Mouse (Mus musculus) liver, embryonic 14.5 days (tissue): Measurements from ENCODE around the gene Tnip3. TPM values are rescaled to one million over a fixed set of nuclear protein-coding genes. Genes with fewer than 3 reads are reported as not detected.

Source experiments
- ATAC-seq: fragments of 200-750 bp; cut with Nextera tagmentation; 2 replicates; pipeline ENCODE4 v1.8.0; 2017; ENCODE audit warnings: moderate number of reproducible peaks, mild to moderate bottlenecking, moderate library complexity; ENCODE audit not compliant: insufficient read depth
- DNase-seq, 3 experiments: peaks; one replicate each; pipeline ENCODE4 v3.0.0-alpha.2; 2012 to 2013; ENCODE audit warnings: low read depth in 3 of 3, low spot score in 3 of 3
- H3K27ac ChIP-seq: fragments of 300-500 bp; sonication (generic); 2 replicates; pipeline ENCODE4 v1.5.1; 2014; ENCODE audit warnings: moderate library complexity, mild to moderate bottlenecking, control low read depth, inconsistent platforms
- H3K27me3 ChIP-seq: fragments of 300-500 bp; sonication (generic); 2 replicates; pipeline ENCODE4 v1.6.1; 2014; ENCODE audit warnings: mild to moderate bottlenecking, low read length, moderate library complexity; ENCODE audit not compliant: control insufficient read depth, insufficient read depth
- H3K36me3 ChIP-seq: fragments of 300-500 bp; sonication (generic); replicated peaks from 2 replicates; pipeline ENCODE4 v1.6.1; 2014; ENCODE audit warnings: low read depth; ENCODE audit not compliant: control insufficient read depth, insufficient read depth
- H3K4me1 ChIP-seq, 2 experiments: fragments of 200-500 bp in 1 of 2; fragments of 300-500 bp in 1 of 2; sonication (generic) in 1 of 2; replicated peaks; 2 replicates each; pipeline ENCODE4 v1.6.1; 2012 to 2014; ENCODE audit warnings: antibody characterized with exemption in 1 of 2, inconsistent platforms in 1 of 2, low read length in 1 of 2; ENCODE audit not compliant: control insufficient read depth in 2 of 2, insufficient read depth in 2 of 2
- H3K4me2 ChIP-seq: fragments of 300-500 bp; sonication (generic); 2 replicates; pipeline ENCODE4 v1.6.1; 2014; ENCODE audit warnings: low read depth, mild to moderate bottlenecking, control low read depth, moderate library complexity
- H3K4me3 ChIP-seq, 2 experiments: fragments of 200-500 bp in 1 of 2; fragments of 300-500 bp in 1 of 2; sonication (generic) in 1 of 2; 2 replicates each; pipeline ENCODE4 v1.5.1; 2012 to 2014; ENCODE audit warnings: low read depth in 2 of 2, low read length in 2 of 2, mild to moderate bottlenecking in 2 of 2, control low read depth in 1 of 2, inconsistent platforms in 1 of 2, moderate library complexity in 1 of 2; ENCODE audit not compliant: insufficient read depth in 1 of 2
- H3K9ac ChIP-seq: fragments of 300-500 bp; sonication (generic); replicated peaks from 2 replicates; pipeline ENCODE4 v1.6.1; 2014; ENCODE audit warnings: mild to moderate bottlenecking, control low read depth, moderate library complexity
- H3K9me3 ChIP-seq: fragments of 300-500 bp; sonication (generic); 2 replicates; pipeline ENCODE4 v1.6.1; 2016; ENCODE audit warnings: low read length, mixed read lengths; ENCODE audit not compliant: control insufficient read depth
- CTCF ChIP-seq: IDR thresholded peaks from 2 replicates; pipeline ENCODE4 v1.5.1; 2016; ENCODE audit warnings: antibody characterized with exemption, low read depth, control low read depth
- EP300 ChIP-seq: IDR thresholded peaks from 2 replicates; pipeline ENCODE4 v1.6.1; 2016; ENCODE audit warnings: antibody characterized with exemption, low read depth
- whole genome bisulfite sequencing: fragments of 180-500 bp; shearing (Covaris S2); extraction: QIAGEN DNeasy Blood & Tissue Kit; methylation state at CpG from one replicate; pipeline ENCODE4 v1.1.7; 2014; ENCODE audit not compliant: insufficient replicate concordance; 5-methylcytosine and 5-hydroxymethylcytosine counted together
- polyA plus RNA-seq, 2 experiments: library from polyadenylated mRNA; depleted of rRNA in 1 of 2; stranded (reverse) in 1 of 2; unstranded in 1 of 2; fragments of >200 nt; fragmentation: Nextera tagmentation in 1 of 2; extraction: Ambion mirVana in 1 of 2; gene quantifications; 2 replicates each; pipeline versions ENCODE4 v1.2.1 to v1.2.3; 2012 to 2014

The Tnip3 gene
- polyA plus RNA-seq, 2 experiments = 0.17 TPM; not detected in 1

DNA sequence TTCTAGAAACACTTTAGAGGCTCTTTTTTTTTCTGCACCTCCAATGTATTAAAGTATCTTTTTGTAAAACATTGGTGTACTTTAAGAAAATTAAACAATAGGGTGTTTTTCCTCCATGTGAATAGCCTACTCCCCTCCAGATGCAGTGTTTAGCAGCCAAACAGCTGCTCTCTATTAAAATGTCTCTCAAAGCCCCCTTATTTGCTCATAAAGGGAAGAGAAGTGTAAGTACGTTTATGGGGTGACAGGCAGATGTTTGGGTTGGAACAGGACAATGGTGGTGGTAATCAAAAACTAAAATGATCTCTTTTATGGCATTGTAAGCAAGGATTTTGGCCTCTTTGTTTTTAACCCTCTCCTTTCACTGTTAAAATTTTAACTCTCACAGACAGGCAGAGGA lies 17.8 kb downstream of the Tnip3 start:
- H3K36me3 ChIP-seq = no peaks in the 10 kb centered on the region
- no peak overlapping the region for H3K27ac ChIP-seq
- ATAC-seq (no peak), DNase-seq (no peak)
- H3K4me2 ChIP-seq = no peak overlapping the region
- 42% methylated on average over 1 of the region's 1 CpGs for WGBS
- no peak overlapping the region for H3K4me3 ChIP-seq
- H3K9me3 ChIP-seq = no peaks in the 10 kb centered on the region
- no peaks in the 10 kb centered on the region for H3K27me3 ChIP-seq
- no peak overlapping the region for H3K9ac ChIP-seq
- no peaks in the 10 kb centered on the region for H3K4me1 ChIP-seq
- TF ChIP-seq CTCF = no peak

GRCm38 (mm10) chr6:65563887-65564656 lies 39.0 kb downstream of the Tnip3 start:
- 30% methylated on average over 3 of the region's 3 CpGs for WGBS
- Histone ChIP-seq H3K9ac (no peak overlapping the region), H3K4me3 (no peak overlapping the region), H3K27ac (no peak overlapping the region), H3K4me2 (no peak overlapping the region), H3K36me3 (no peaks in the 10 kb centered on the region), H3K9me3 (no peaks in the 10 kb centered on the region), H3K4me1 (no peaks in the 10 kb centered on the region), H3K27me3 (no peaks in the 10 kb centered on the region)
- ATAC-seq (no peak), DNase-seq (no peak)
- TF ChIP-seq CTCF (no peak), EP300 (no peak)

DNA sequence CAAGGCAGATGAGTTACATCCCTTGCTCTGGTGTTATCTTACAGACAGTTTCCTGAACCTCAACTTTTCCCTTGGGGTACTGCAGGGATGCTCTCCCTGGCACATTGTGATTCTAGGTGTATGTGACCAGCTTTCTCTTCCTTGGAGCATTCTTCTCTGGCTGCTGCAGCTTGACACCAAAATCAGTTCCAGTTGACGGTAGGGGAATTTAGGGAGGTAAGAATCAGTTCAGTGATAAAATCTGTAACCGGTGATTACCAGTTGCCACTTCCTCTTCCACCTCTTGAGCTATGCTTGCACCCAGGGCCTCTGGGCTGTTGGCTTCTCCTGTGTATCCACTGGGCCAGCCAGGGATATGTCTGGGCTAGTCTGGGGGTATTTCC lies 39.5 kb downstream of the Tnip3 start:
- Histone ChIP-seq H3K4me2 (no peak overlapping the region), H3K36me3 (no peaks in the 10 kb centered on the region), H3K9me3 (no peaks in the 10 kb centered on the region), H3K9ac (no peak overlapping the region), H3K4me1 (no peaks in the 10 kb centered on the region), H3K27me3 (no peaks in the 10 kb centered on the region), H3K27ac (no peak overlapping the region), H3K4me3 (no peak overlapping the region)
- ATAC-seq = no peak
- 8% methylated on average over 2 of the region's 2 CpGs for WGBS
- DNase-seq = no peak
- TF ChIP-seq CTCF (no peak), EP300 (no peak)

- H3K4me1 ChIP-seq = no peaks in the 10 kb centered on the region
- no peak overlapping the region for H3K4me2 ChIP-seq
- H3K9ac ChIP-seq = no peak overlapping the region
- no peaks in the 10 kb centered on the region for H3K27me3 ChIP-seq
- ATAC-seq = no peak
- TF ChIP-seq CTCF (peak; percentile 46), EP300 (no peak)
- WGBS = 29% methylated on average over 8 of the region's 8 CpGs
- DNase-seq = no peak
- H3K27ac ChIP-seq = no peak overlapping the region
- no peaks in the 10 kb centered on the region for H3K9me3 ChIP-seq
- no peaks in the 10 kb centered on the region for H3K36me3 ChIP-seq
- H3K4me3 ChIP-seq = no peak overlapping the region
These were observed 44.6 kb downstream of the Tnip3 start for GRCm38 (mm10) chr6:65569741-65570140.

DNA sequence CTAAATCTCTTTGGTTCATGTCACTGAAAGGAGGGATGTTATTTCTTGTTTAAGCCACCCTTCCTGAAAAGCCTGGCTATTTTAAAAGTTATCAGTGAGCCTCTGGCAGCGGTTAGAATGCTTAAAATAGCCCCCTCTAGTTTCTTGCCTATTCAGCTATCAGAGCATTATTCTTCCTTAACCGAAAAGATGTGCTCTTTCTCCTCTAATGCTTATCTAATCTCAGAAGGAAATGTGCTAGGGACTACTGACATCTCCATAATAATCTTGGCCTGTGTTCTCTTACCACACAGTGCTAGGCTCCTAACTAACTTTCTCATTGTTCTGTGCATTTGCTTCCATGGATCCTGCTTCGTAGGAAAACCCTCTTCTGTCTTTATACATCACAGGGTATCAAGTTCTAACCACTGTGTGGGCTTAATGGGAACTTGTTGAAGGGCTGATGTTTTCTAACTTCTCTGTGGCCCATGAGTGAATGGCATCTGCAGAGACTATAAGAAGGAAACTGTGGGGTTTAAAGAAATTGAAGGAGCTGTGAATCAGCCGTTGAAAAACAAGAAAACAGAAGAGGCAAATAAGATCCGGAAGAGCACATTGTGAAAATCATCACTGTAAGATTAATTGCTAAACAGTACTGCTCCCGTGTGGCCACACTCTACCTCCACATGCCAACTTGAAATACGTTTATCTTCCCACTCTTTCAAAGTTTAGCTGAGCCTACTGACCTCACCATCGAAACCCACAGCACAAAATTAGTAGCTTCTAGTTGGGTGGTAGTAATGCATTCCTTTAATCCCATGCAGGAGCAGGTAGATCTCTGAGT lies 53.2 kb downstream of the Tnip3 start:
- H3K4me2 ChIP-seq = no peak overlapping the region
- TF ChIP-seq EP300 = peak; percentile 37
- no peak for TF ChIP-seq CTCF
- no peaks in the 10 kb centered on the region for H3K36me3 ChIP-seq
- ATAC-seq (peak; percentile 42; the same call in 1 of the 2 replicates), DNase-seq (no peak)
- peaks cover 0 to 12% of the 10 kb centered on the region in 2 experiments; a peak in 2 of 4 replicates for H3K4me1 ChIP-seq
- WGBS = 12% methylated on average over 8 of the region's 8 CpGs
- no peaks in the 10 kb centered on the region for H3K27me3 ChIP-seq
- H3K9me3 ChIP-seq = no peaks in the 10 kb centered on the region
- H3K9ac ChIP-seq = no peak overlapping the region
- no peak overlapping the region for H3K4me3 ChIP-seq
- H3K27ac ChIP-seq = no peak overlapping the region
